Mouse (Mus musculus) naive thymus-derived CD4-positive, alpha-beta T cell, adult 2 months (primary cell): ENCODE results near the gene Arhgef19.
A peak's percentile ranks its signal among the peaks of the same experiment; 100 is the strongest.

ENCODE experiments used
- DNase-seq: peaks from one replicate; pipeline ENCODE4 v3.0.0-alpha.2; 2011; ENCODE audit warnings: low read depth

The Arhgef19 gene

DNA sequence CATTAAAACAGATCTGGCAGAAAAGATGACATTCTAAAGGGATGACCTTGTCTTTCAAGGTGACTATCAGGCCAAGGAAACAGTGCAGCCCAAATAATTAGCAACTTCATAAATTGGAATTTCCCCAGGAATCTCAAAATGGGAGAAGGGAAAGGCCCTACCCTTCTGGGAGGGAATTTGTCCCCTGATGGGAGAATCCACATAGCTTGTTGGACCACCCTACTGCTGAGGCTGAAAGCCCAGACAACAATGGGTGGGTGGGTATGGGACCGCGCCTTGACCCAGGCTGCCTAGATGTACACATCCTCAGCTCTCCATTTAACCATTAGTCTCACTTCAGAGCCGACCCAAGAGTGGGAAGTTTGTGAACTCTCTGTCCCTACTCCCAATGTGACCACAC, 45.2 kb downstream of the Arhgef19 start:
- no peak for DNase-seq

DNA sequence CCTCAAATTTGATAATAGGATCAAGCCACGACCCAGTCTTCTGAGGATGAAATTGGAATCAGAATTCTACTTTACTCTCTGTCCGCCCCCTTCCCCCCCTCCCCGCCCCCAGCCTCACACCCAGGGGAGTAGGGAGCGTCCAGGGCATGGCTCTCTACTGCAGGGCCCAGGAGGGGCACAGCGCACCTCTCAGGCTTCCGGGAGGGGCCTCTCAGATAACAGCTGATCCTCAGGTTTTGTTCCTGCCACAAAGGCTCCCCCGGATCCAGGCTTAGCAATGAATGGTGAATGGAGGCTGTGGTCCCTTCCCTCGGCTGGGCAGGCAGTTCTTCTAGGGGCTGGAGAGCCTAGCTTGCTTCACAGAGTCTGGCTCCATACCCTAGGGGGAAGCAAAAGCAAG, 45.8 kb downstream of the Arhgef19 start:
- no peak for DNase-seq

DNA sequence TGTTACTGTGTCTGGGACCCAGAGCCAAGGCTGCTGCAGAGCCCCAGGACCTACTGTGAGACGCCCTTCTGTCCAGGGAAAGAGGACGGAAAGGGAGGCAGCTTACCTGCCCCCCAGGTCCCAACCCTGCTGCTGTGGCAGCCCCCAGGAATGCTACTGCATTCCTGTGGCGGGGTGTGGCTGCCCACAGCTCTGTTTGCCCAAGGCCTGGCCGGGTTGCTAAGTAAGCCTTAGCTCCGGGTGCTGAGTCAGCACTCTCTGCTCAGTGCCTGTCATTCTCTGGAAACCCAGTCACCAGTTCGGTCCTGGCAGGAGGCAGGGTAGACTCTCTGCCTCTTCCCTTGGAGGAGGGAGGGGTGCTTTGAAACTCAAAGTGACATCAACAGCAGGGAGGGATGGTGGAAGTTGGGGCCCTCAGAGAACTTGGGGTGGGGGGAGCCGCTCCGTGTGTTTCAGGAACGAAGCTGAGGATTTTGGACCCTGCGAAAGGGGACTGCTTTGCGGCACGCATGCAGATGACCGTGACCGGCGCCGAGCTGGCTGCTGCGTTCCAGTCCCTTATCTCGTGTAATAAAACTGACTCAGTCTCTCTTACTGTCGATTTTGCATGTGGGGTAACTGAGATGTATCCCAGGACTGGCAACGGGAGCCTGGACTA, 47.7 kb downstream of the Arhgef19 start:
- no peak for DNase-seq

DNA sequence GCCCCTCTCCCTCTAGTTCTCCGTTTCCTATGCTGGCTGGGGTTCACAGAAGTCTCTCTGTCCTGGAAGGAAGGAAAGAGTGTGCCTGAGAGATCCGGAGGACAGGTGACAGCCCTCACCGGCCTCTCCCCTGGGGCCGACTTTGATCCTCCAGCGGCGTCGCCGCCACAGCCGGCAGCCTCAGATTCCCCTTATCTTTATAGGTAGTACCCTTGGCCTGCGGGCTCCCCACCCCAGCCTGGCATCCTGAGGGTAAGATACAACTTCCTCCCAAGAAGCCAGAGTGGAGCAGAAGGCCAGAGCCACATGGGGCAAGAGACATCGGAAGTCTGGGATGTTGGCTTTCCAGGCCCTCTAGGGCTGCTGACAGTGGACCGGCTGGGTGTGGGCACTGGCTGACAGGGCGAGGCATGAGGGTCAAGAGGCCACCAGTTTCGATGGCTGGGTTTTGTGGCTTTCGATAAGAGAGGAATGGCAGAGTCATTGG, 48.3 kb downstream of the Arhgef19 start:
- DNase-seq = no peak

DNA sequence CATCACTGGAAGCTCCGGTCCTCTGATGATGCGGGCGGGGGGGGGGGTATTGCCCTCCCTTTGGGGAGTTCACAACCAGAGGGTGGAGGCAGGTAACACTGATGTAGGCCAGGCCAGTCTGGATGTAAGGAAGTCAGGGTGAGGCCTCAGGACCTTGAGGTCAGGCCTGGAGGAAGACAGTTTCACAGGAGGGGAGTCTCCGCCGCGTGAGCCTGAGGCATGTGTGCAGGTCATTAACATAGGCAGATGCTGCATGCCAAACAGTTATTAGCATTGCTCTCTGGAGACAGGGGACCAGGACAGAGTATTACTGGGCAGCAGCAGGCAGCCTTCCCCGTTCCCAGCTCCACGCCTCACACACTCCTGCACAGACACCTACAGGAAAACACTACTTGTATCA, 48.9 kb downstream of the Arhgef19 start:
- no peak for DNase-seq

DNA sequence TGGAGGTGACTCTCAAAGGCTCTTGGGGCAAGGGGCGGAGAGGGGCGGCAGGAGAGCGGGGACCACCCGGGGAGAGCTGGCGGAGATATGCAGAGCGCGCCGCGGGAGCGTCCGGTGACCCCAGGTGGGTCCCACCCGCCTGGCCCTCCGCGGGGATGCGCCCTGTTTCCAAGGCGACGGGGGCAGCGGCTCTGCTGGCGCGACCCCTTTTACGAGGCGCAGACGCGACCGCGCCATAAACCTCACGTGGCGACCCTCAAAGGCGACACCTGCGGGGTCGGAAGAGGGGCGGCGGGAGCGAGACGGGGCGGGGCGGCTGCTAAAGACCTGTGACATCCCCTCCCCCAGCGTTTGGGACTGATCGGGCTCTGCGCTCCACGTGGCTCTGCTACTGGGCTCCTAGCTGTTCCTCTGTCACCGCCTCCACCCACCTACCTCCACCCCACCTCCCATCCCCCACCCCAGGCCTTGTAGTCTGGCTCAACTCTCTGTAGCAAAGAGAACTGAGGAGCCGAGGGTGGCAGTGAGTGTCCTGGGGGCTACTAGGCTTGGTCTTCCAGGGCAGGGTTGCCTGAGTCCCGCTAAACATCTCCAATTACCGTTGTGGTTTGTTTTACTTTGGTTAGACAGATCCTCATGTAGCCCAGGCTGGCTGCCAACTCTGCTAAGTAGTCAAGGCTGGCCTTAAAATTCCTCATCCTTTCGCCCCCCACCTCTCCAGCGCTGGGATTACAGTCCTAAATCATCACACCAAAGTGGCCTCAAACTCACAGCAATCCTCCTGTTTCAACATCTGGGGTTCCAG, 52.5 kb downstream of the Arhgef19 start:
- DNase-seq = no peak

DNA sequence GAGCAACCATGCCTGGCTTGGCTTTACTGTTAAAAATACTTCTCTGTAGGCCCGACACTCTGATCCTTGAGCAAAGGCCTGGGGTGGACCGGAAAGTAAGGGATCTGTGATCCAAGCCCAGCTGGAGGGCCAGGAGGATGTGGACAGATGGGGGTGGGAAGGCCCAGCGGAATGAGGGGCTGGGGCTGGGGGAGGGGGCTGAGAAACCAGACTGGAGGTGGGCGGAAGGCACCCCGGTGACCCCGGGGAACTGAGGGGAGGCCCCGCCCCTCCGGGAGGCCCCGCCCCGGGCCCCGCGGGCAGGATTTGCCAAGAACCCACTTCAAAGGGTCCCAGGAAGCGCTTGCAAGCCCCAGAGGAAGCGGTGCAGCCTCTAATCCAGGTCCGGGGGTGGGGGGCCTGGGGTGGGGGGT, 56.5 kb downstream of the Arhgef19 start:
- no peak for DNase-seq

DNA sequence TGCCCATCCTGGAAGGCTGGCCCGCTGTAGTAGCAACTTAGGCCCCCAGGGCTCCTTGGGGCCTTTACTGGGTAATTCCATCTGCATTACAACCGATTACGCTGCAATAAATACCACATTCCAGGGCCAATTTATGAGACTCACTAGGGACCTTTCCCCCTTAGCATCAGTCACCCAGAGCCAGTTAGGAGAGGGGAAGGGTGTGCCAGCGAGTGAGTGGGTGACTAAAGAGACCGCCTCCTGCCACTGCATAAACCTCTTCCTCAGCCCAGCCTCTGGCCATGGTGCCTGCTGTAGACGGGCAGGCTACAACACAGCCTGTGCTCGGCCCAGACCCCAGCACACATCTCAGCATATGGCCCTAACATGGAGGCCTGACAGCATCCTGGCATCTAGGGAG, 58.6 kb downstream of the Arhgef19 start:
- DNase-seq = no peak

DNA sequence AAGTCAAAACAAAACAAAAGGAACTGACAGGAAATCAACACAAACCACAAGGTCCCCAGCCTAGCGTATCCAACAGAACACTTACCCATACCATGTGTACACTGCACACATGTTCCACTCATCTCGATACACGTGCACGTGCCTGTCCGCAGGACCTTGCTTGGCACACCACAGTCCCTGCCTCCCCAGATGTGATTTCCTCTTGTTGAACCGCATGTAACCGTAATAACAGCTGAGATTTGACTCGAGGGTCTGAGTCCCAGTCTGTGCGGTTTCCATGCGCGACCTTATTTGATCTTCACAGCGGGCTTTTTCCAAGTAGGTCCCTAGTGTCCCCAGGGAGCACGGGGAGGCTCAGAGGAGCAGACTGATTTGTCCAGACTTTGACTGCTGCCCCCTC, 60.1 kb downstream of the Arhgef19 start:
- peak; percentile 22 for DNase-seq

DNA sequence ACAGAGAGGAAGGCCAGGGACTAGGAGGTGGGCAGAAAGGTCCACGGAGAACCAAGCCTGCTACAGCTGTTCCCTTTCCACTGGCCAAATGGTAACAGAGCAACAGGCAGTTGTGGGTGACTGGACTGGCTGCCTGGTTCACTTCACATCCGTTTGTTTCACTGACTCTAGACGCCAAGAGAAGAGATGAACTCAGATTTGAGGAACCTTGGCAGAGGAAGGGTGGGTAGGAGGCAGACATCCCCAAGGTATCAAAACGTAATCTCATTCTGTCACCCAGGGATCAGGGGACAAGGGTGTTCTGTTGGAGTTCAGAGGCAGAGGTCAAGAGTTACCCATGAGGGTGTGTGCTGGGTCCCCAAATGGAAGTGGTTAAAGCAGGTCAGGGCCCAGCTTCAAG, 60.9 kb downstream of the Arhgef19 start:
- no peak for DNase-seq

DNA sequence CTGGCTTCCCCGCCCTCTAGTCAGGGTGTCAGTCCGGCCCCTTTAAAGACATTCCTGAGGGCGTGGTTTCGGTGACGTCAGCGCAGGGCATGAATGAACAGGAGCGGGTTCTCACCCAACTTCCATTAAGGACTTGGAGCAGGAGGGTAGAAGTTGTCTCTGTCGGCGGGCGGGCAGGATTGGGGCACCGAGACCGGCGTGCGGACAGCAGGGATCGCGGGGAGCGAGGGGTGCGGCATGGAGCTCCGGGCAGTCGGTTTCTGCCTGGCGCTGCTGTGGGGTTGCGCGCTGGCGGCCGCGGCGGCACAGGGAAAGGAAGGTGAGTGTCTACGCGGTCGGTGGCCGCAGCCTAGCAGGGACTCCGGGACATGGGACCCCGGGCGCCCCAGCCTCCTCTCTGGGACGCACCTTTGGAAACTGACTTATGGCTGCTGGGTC, 61.8 kb downstream of the Arhgef19 start, which contains the start of gene Epha2:
Epha2 (plus strand) TSS at position 125 of the 438 bp plus-strand sequence.
- no peak for DNase-seq

DNA sequence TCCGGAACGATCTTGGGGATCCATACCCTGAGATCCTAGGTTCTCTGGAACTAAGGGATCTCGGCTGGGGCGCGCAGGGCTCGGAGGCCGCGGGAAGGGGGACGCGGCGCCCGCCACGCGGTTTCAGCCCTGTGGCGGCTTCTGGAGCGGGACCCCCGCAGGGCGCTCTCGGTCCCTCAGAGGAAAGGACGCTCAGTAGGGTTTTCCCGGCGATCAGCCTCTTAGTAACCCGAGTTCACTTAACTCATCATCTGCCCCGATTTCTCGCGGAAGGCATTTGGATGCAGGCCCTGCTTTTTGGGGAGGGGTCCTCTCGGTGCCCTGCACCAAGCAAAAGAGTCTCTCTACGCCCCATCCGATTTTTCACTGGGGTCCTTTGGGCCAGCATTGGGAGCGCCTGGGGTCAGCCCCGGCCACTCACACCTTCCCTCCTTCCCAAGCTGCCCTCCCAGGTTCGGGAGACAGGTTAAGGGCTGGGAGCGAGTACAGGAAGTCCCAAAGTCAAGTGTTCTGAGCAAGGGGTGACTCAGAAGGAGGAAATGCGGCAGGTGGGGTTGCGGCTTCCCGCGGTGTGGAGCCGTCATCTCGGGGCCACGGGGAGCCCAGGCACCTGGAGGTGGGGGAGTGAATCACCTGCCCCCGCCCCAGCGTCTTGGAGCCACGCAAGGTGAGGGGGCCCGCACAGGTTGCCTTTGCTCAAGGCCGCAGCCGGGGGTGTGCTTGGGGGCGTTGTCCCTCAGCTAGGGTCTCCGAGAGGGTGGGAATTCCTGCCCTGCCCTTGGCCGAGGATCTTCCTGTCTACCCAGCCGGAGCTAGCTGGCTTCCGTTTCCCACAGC, 62.5 kb downstream of the Arhgef19 start:
- DNase-seq = peak; percentile 27

DNA sequence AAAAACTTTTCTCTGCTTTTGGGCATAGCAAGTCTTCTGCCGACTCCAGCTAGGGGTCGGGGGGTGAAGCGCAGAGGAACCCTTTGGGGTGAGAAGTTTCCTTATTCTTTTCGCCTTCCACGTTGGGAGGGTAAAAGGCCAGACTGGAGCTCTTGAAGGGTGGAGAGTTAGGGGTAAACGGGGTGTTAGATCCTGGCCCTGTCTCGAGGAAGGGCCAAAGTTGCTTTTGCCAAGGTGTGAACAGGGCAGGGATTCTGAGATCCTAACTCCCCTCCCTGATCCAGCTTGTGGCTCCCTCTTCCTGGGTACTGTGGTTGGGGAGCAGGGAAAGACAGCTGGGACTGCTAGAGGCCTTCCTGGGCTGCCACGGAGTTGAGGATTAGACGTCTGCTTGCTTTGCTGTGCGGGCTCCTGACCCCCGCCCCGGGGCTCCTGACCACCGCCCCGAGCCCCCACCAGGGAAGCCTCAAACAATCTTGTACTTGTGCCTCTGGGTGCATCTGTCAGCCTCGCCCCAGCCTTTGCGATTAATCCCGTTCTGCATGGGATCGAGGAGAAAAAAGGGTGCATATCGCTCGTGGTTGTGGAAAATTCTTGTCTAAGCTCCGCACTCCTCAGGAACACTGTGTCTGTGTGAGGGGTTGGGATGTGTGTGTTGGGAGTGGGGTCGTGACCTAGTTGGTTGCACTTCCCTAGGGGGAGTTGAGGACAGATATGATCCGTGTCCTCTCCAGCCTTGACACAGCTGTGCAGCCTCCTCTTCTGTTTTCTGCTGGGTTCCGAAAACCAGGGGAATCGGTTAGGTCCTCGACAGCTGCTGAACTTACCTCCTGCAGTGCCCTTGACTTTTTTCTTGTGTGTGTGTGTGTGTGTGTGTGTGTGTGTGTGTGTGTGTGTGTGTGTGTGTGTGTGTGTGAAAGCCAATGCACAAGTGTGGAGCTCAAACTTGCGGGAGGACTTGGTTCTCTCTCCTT, 63.4 kb downstream of the Arhgef19 start:
- DNase-seq = no peak

DNA sequence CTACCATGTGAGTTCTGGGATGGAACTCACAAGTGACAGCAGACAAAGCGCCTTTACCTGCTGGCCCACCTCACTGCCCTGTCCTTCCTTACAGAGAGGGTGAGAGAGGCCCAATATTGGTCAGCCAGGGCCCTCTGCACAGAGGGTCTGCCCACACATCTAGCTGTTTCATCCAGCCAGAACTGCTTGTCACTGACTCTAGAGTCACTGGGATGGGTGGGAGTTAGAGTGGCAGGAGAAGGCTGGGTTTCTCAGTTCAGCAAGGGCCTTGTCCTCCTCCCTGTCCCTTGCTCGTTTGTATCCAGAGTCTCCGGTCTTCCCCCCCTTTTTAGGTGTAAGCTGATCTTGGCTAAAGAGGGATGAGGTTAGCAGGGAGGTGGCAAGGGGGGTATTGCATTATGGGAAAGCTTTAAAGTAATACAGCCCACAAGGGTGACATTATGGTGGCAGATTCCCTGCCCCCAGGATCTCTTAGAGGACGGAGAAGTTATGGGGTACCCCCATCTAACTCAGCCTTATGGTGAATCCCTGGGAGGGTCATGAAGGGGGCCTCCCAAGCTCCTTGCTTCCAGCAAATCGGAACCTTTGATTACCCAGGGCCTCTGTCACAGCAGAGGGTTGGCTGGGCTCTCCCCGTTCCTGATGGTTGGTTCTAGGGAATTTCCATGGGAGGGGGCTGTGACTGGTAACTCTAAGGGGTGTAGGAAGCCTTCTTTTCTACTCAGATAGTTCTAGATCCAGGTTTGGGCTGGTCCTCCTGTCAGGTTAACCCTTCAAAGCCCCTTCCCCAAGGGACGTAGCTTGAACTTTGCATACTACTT, 64.3 kb downstream of the Arhgef19 start:
- no peak for DNase-seq

DNA sequence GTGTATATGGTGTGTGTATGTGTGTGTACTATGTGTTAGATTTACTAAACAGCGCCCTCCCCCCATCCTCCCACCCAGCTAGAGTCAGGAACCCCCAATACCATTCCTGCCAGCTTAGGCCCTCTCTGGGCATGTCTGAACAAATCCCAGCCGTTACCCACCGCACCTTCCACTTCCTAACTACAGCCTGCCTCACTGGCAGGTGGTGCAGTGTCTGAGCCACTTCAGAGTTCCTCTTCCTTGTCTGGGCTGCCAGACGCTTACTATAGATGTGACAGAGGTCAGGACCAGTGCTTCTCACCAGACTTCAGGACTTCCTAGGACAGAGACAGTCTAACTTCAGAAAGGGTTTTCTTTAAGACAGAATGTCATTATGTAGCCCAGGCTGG, 64.9 kb downstream of the Arhgef19 start:
- no peak for DNase-seq

DNA sequence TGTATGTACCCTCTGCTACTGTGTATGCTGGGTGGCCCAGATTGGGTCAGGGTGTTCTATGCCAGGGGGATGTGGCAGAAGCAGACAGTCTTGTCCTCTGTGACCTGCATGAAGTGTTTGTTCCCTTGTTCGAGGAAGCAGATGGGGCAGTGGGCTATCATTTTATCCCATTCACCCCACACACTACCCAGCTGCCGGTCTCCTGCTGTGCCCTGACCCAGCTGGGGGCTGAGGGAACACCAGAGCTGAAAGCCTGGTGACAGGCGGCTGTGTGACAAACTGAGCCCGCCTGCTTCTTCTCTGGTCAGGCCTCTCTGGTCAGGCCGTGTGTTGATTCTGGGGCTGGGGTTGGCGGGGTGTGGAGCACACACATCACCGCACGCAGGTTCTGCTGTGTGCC, 66.8 kb downstream of the Arhgef19 start:
- DNase-seq = no peak
